Mouse (Mus musculus) ES-E14 (cell line): ENCODE measurements at regions not wholly inside any gene's neighbourhood (a gene's known extent, or its start where the extent isn't known, plus 50 kb on each side); places are given as distances from the start of the nearest gene placed in this dataset.

Source experiments
- CHD2 ChIP-seq: IDR thresholded peaks from 2 replicates; pipeline ENCODE4 v1.6.1; 2014; ENCODE audit warnings: mild to moderate bottlenecking, low read depth, low read length, inconsistent platforms
- ZC3H11A ChIP-seq: IDR thresholded peaks from 2 replicates; pipeline ENCODE4 v1.6.1; 2012; ENCODE audit warnings: low read depth, mild to moderate bottlenecking, inconsistent platforms, low read length, borderline replicate concordance
- ZNF384 ChIP-seq: IDR thresholded peaks from 2 replicates; pipeline ENCODE4 v1.6.1; 2012; ENCODE audit warnings: low read depth, low read length, inconsistent platforms

- no peak for TF ChIP-seq ZC3H11A
- TF ChIP-seq CHD2: no peak
- TF ChIP-seq ZNF384: no peak
These were observed 1274.2 kb downstream of the Efna5 start for GRCm38 (mm10) chr17:61606729-61607481.
